Mouse (Mus musculus) kidney, postnatal 0 days (tissue): Measurements from ENCODE around the gene Osbpl10. TPM values are rescaled to one million over a fixed set of nuclear protein-coding genes. Genes with fewer than 3 reads are reported as not detected.

Experiments used
- ATAC-seq: fragments of 200-750 bp; cut with Nextera tagmentation; replicated peaks from 2 replicates; pipeline ENCODE4 v1.8.0; 2017; ENCODE audit warnings: low read depth, moderate number of reproducible peaks, moderate TSS enrichment, moderate library complexity; ENCODE audit not compliant: low FRiP score
- DNase-seq: peaks from one replicate; pipeline ENCODE4 v3.0.0-alpha.2; 2016; ENCODE audit warnings: low spot score
- H3K27ac ChIP-seq: fragments of 300-500 bp; sonication (generic); 2 replicates; pipeline ENCODE4 v1.5.1; 2014; ENCODE audit warnings: mild to moderate bottlenecking
- H3K27me3 ChIP-seq: fragments of 300-500 bp; sonication (generic); 2 replicates; pipeline ENCODE4 v1.6.1; 2014; ENCODE audit warnings: low read length, mixed read lengths; ENCODE audit not compliant: insufficient read depth
- H3K36me3 ChIP-seq: fragments of 300-500 bp; sonication (generic); 2 replicates; pipeline ENCODE4 v1.6.1; 2014; ENCODE audit warnings: low read length, mixed read lengths; ENCODE audit not compliant: insufficient read depth
- H3K4me1 ChIP-seq: fragments of 300-500 bp; sonication (generic); replicated peaks from 2 replicates; pipeline ENCODE4 v1.6.1; 2014; ENCODE audit warnings: antibody characterized with exemption, low read length, mixed read lengths; ENCODE audit not compliant: insufficient read depth
- H3K4me2 ChIP-seq: fragments of 300-500 bp; sonication (generic); 2 replicates; pipeline ENCODE4 v1.6.1; 2014; ENCODE audit warnings: mild to moderate bottlenecking, low read length, moderate library complexity, mixed read lengths
- H3K4me3 ChIP-seq: fragments of 300-500 bp; sonication (generic); replicated peaks from 2 replicates; pipeline ENCODE4 v1.5.1; 2014; ENCODE audit warnings: low read depth, low read length
- H3K9ac ChIP-seq: fragments of 300-500 bp; sonication (generic); 2 replicates; pipeline ENCODE4 v1.6.1; 2014; ENCODE audit warnings: low read depth, low read length
- H3K9me3 ChIP-seq: fragments of 300-500 bp; sonication (generic); replicated peaks from 2 replicates; pipeline ENCODE4 v1.6.1; 2016; ENCODE audit warnings: low read length, inconsistent platforms, mixed read lengths
- CTCF ChIP-seq: IDR thresholded peaks from 2 replicates; pipeline ENCODE4 v1.5.1; 2016; ENCODE audit warnings: antibody characterized with exemption, low read depth, mild to moderate bottlenecking, moderate library complexity
- WGBS: fragments of 180-500 bp; shearing (Covaris S2); extraction: QIAGEN DNeasy Blood & Tissue Kit; methylation state at CpG from one replicate; pipeline ENCODE4 v1.1.7; 2014; 5-methylcytosine and 5-hydroxymethylcytosine counted together
- polyA plus RNA-seq: library from polyadenylated mRNA; unstranded; fragments of >200 nt; fragmentation: Nextera tagmentation; extraction: Ambion mirVana; gene quantifications from 2 replicates; pipeline ENCODE4 v1.2.1, GENCODE M21; 2015

The Osbpl10 gene
- polyA plus RNA-seq, 1 experiment from 2014 or later: 2.8 TPM

DNA sequence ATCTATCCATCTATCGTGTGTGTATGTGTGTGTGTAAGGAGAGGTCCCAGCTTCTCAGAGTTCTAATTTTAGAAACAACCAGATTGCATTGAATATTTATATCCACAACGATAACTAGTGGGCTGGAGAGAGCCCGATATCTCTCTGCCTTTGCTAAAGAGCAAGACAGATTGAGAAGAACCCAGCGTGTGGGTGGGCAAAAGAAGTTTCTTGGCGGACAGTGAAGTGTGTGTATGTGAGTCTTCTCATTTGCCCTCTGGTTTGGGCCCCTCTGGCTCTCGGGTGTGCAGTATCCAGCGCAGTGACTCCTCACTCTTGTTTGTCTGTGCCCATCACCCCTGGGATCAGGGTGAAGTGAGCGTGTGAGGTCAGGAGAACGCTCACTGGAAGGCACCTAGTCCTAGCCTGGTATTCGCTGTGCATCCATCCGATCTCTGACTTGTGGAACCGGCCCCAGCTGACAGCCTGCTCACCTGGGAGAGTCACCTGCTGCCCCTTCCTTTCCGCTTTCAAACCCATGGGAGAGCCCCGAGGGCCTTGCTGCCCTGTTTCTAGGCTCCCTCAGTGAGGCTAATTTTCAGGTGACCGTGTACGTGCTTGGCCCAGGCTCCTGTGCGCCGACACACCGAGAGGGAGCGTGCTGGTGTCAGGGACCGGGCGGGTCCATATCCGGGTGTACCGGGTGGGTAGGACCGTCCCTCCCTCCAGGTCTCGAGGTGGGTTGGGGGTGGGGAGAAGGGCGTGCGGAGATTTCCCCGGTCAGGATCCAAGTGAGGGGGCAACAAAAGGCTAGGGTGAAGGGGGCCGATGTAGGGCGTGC is 698 bp upstream of the Osbpl10 start:
- no peak for DNase-seq
- peak overlapping the region; percentile 83 for H3K9ac ChIP-seq
- H3K4me1 ChIP-seq: no peaks in the 10 kb centered on the region

DNA sequence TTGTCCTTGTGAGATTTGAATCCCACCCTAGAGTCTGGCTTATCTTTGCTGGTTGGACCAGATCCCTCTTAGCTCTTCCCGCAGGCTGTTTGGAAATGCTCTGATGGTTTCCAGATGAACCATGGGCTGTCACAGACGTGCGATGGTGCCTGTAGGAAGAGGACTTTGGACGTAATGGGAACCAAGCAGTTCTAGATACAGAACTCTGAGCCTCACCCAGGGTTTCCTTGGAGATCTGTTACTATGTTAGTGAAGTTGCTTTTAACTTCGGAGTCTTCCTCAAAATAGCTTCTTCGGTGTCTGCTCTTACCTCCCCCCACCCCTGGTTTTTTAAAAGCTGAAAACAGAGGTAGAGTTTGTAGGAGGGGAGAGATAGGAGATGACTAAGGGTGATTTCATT is 1.6 kb downstream of the Osbpl10 start:
- no peak overlapping the region for H3K9ac ChIP-seq
- H3K4me2 ChIP-seq: peak overlapping the region; percentile 93; the same call in 1 of the 2 replicates
- no peak overlapping the region for H3K27ac ChIP-seq
- H3K4me1 ChIP-seq: no peaks in the 10 kb centered on the region
- no peaks in the 10 kb centered on the region for H3K36me3 ChIP-seq
- TF ChIP-seq CTCF: no peak
- no peaks in the 10 kb centered on the region for H3K27me3 ChIP-seq
- H3K9me3 ChIP-seq: no peaks in the 10 kb centered on the region
- DNase-seq (no peak), ATAC-seq (no peak)
- peak overlapping the region; percentile 79; the same call in 1 of the 2 replicates for H3K4me3 ChIP-seq
- WGBS: 51% methylated on average over 6 of the region's 6 CpGs

More for the DNA sequence above, 698 bp upstream of the Osbpl10 start:
- Histone ChIP-seq H3K36me3 (no peaks in the 10 kb centered on the region), H3K9me3 (no peaks in the 10 kb centered on the region), H3K27ac (peak overlapping the region; percentile 89), H3K4me3 (peak overlapping the region; percentile 79), H3K27me3 (no peaks in the 10 kb centered on the region), H3K4me2 (peak overlapping the region; percentile 93)
- peak; percentile 65 for ATAC-seq
- 9% methylated on average over 31 of the region's 31 CpGs for WGBS
- TF ChIP-seq CTCF: no peak

DNA sequence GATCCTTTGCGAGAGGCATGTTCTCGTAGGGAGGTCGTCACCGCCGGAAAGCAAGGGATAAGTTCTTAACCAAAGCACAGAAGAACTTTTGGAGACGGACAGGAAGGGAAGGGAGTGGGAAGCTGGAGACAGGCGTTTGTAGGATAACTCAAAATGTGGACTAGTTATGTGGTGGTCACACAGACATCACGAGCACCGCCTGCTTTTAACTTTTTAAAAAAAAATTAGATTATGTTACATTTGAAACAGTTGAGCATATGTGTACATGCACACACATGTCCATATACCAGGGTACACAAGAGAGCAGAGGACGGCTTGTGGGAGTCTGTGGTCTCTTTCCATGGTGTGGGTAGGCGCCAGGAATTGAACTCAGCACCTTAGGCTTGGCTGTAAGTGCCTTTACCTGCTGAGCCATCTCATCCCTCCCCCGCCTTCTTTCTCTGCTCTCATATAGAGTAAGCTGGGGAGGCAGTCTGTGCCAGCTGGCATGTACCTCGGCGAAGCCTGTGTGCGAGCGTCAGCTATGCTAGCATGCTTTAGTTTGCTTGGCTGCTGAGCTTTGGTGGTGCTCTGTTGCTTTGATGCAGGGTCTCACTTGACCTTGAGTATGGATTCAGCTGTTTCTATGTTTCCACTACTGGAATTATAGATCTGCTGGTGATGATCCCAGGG is 4.5 kb downstream of the Osbpl10 start, which contains the start of gene Rps27rt:
TSS of gene Rps27rt (minus strand) at position 51 of the 672 bp plus-strand sequence.
- no peaks in the 10 kb centered on the region for H3K4me1 ChIP-seq
- no peak within 1 kb of the TSS for H3K4me2 ChIP-seq
- no peak within 1 kb of the TSS for H3K9ac ChIP-seq
- H3K4me3 ChIP-seq: no peak within 1 kb of the TSS
- no peak for TF ChIP-seq CTCF
- no peaks in the 10 kb centered on the region for H3K27me3 ChIP-seq
- 92% methylated on average over 16 of the region's 16 CpGs for WGBS
- H3K27ac ChIP-seq: no peak within 1 kb of the TSS
- no peaks in the 10 kb centered on the region for H3K36me3 ChIP-seq
- ATAC-seq (no peak), DNase-seq (no peak)
- no peaks in the 10 kb centered on the region for H3K9me3 ChIP-seq

DNA sequence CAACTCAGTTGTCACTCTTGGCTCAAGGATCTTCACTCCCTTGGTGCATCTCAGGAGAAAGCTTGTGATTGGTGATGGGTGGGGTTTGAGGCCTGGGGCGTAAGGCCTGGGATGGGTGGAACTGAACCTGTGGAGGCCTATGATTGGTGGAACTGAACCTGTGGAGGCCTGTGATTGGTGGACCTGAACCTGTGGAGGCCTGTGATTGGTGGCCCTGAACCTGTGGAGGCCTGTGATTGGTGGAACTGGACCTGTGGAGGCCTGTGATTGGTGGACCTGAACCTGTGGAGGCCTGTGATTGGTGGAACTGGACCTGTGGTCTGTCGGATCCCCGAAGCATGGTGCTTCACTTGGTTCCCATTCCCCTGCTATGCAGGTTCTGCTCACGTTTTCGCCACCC is 7.4 kb downstream of the Osbpl10 start:
- no peak for TF ChIP-seq CTCF
- H3K4me1 ChIP-seq: no peaks in the 10 kb centered on the region
- H3K4me2 ChIP-seq: no peak overlapping the region
- no peak for ATAC-seq
- no peaks in the 10 kb centered on the region for H3K36me3 ChIP-seq
- no peak overlapping the region for H3K27ac ChIP-seq
- no peak for DNase-seq
- H3K9ac ChIP-seq: no peak overlapping the region
- 95% methylated on average over 5 of the region's 5 CpGs for WGBS
- H3K4me3 ChIP-seq: no peak overlapping the region
- H3K27me3 ChIP-seq: no peaks in the 10 kb centered on the region
- H3K9me3 ChIP-seq: no peaks in the 10 kb centered on the region

DNA sequence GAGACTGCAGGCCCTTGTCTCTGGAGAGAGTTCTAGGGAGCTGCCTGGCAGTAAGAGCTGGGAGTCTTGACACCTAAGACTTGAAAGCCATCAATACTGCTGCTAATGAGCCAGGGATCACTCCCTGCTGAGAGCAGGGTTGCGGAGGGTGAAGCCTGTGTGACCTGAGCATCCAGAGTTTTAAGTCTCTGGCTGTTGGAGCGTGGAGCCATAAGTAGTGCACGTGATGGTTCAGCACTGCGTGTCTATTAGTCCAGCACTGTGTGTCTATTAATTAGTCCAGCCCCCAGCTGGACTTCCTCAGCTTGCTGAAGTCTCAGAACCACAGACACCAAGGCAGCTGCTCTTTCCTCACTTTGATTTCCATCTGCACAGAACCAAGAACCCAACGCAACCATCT is 8.0 kb downstream of the Osbpl10 start:
- H3K9ac ChIP-seq: no peak overlapping the region
- H3K27me3 ChIP-seq: no peaks in the 10 kb centered on the region
- TF ChIP-seq CTCF: no peak
- H3K4me1 ChIP-seq: no peaks in the 10 kb centered on the region
- WGBS: 53% methylated on average over 5 of the region's 5 CpGs
- no peaks in the 10 kb centered on the region for H3K36me3 ChIP-seq
- H3K27ac ChIP-seq: no peak overlapping the region
- no peak; the same call in 1 of the 2 replicates for ATAC-seq
- H3K4me2 ChIP-seq: no peak overlapping the region
- DNase-seq: peak; percentile 53
- H3K4me3 ChIP-seq: no peak overlapping the region
- no peaks in the 10 kb centered on the region for H3K9me3 ChIP-seq

DNA sequence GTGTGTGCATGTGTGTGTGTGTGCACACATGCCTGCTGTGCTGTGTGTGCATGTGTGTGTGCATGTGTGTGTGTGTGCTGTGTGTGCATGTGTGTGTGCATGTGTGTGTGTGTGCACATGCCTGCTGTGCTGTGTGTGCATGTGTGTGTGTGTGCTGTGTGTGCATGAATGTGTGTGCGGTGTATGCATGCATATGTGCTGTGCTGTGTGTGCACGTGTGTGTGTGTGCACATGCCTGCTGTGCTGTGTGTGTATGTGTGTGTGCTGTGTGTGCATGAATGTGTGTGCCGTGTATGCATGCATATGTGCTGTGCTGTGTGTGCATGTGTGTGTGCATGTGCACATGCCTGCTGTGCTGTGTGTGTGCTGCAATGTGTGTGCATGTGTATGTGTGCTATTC is 9.7 kb downstream of the Osbpl10 start:
- DNase-seq (no peak), ATAC-seq (no peak)
- Histone ChIP-seq H3K4me3 (no peak overlapping the region), H3K4me2 (no peak overlapping the region), H3K9ac (no peak overlapping the region), H3K4me1 (no peaks in the 10 kb centered on the region), H3K27ac (no peak overlapping the region), H3K36me3 (no peaks in the 10 kb centered on the region), H3K9me3 (no peaks in the 10 kb centered on the region), H3K27me3 (no peaks in the 10 kb centered on the region)
- TF ChIP-seq CTCF: no peak
- WGBS: 98% methylated on average over 3 of the region's 3 CpGs
